Mouse (Mus musculus) T-helper 17 cell (primary cell): ENCODE results near the gene Alas2.

Experiments used
- in situ Hi-C, 2 experiments: fragments of 300-600 bp; cut with MboI, MseI; formaldehyde crosslinking; loops; 1 replicate in 1 of 2; 2 replicates in 1 of 2; pipeline ENCODE4 v1.15.1; 2025; ENCODE audit warnings: high pct_unique_total_duplicates in 2 of 2

Gene Alas2

DNA sequence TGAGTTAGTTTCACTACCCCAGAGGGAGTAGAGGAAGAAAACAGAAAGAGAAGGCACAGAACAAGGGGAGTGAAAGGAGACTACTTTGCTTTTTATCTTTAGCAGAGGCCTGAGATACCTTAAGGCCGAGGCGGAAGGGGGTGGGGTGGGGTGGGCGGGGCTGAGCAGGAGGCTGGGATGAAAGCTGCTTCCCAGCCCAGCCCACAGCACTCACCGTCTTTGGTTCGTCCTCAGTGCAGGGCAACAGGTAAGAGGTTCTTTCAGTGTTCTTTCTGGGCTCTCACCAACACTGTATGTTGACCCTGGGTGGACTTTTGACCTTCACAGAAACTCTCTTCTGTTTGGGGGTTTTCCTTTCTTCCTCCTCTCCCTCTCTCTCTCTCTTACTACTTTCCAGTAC, at the start of gene Alas2:
Alas2 (plus strand) TSS at position 137 of the 400 bp plus-strand sequence.
- in situ Hi-C loops, result no loop called here

DNA sequence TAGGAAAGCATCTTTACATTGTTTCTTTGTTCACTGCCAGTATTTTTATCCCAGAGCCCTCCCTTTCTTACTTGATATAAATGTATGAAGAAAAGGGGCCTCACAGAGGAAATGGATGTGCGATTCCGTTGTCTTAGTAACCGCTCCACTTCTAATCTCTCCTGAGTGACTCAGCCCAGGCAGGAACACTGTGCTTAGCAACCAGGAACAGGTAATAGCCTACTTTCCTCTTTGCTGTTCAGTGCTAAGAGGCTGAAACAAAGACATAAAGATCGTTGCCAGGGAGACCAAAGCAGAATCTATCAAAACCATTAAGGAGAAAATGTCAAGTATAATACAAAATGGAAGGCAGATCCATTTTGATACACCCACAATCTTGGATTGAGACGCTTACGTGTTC, 38.5 kb upstream of the Alas2 start:
- in situ Hi-C loops, result loop anchor here (5.0 to 25.0 kb wide), 3 partner anchors 49 to 1636 kb away; partner anchors contain the start of gene Iqsec2 (in 1 of the 2)

DNA sequence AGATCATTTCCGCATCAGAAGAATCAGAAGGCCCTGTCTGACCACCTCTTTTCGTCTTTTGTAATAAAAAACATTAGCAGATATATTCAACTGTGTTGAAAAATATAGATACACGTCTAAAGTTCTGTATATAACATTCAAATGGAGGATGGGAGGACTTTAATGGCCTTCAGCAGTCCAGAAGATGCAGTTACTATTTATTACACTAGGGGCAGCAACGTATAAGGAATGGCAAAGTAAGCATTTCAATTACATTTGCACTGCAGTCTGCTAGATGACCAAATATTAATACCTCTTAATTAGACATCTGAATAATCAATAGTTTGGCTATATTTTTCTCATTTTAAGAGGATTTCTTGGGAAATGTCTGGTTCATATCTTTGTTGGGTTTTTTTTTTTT, 36.5 kb upstream of the Alas2 start:
- in situ Hi-C loops, result loop anchor here (10.0 to 25.0 kb wide), 2 partner anchors 154 to 452 kb away; no protein-coding TSS in a partner anchor

DNA sequence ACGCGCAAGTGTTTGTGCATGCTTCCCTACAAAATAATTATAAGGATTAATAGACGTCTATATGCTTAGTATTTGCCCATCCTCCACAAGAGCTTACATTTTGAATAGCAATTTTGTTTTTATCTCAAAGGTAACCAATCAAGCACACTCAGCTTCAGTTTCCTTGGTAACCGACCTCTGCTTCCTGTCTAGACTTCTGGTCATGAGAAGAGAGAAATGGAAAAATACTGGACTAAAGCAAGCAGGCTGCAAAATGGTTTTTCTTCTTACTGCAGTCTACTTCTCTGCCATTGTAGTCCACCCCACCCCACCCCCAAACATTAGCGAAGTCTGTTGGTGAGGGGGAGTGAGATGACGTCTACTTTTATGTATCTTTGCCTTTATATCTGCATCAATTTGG, 35.9 kb upstream of the Alas2 start:
- in situ Hi-C loops, result loop anchor here (10.0 to 25.0 kb wide), 2 partner anchors 154 to 451 kb away; no protein-coding TSS in a partner anchor

DNA sequence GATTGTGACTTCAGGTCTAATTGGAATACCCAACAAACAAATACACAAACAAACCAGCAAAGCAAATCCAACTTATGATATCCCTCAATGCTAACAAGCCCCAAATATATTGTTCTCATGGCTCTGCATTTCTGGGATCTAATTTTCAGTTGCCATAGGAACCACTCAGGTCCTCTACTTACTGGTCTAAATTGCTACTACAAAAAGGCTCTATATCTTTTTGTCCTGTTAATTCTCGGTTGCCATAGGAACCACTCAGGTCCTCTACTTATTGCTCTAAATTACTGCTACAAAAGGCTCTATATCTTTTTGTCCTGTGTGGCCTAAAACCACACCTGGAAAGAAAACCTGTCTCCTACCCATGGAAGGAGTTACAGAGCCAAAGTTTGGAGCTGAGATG, 33.0 kb upstream of the Alas2 start:
- in situ Hi-C loops, result loop anchor here (10.0 to 25.0 kb wide), 2 partner anchors 151 to 448 kb away; no protein-coding TSS in a partner anchor

DNA sequence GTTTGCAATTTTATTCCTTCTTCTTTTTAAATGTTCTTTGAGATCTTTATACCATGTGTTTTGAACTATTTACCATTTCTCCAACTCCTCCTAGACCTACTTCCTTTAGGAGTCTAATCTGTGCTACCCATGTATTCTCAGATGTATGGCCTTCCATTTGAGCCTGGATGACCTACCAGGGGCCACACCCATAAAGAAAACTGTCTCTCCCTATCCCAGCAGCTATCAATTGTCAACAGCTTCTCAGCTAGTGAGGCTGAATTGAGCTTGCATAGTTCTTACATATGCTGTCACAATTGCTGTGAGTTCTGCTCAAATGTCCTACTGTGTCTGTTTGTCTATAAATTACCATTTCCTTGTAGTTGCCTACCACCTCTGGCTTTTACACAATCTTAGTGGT, 31.2 kb upstream of the Alas2 start:
- in situ Hi-C loops, result loop anchor here (10.0 to 25.0 kb wide), 2 partner anchors 149 to 446 kb away; no protein-coding TSS in a partner anchor

DNA sequence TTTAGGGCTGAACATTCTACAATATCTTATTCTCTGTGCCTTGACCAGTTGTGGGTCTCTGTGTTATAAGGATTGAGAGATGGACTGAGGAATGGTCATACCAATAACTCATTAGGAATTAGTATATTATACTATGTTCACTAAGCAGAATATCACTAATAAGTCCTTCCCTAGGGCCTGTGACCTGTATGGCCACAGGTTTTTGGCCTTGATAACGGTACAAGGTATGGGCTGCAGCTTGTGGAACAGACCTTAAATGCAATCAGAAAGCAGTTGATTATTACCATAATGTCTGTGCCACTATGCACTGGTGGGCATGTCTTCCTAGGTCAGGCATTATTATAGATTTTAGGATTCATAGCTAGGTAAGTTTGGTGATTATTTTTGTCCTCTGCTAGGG, 30.7 kb upstream of the Alas2 start:
- in situ Hi-C loops, result loop anchor here (10.0 to 25.0 kb wide), 2 partner anchors 148 to 446 kb away; no protein-coding TSS in a partner anchor

DNA sequence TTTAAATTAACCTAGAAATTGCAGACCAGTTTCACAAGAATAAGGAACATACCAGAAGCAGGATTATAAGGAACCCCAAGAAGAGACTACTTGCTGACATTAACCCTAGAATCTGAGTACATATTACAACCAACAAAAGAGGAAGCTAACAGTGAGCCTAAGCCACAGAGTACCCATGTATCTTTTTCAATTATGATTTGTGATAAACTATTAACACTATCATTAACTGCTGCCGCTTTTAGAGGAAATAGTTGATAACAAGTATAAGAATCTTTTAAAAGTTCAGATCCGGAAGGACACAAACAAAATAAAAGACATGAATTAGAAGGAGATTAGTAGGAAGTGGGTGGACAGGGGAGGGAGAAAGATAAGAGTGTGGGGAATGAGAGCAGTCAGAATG, 7.1 kb upstream of the Alas2 start:
- in situ Hi-C loops, result no loop called here

DNA sequence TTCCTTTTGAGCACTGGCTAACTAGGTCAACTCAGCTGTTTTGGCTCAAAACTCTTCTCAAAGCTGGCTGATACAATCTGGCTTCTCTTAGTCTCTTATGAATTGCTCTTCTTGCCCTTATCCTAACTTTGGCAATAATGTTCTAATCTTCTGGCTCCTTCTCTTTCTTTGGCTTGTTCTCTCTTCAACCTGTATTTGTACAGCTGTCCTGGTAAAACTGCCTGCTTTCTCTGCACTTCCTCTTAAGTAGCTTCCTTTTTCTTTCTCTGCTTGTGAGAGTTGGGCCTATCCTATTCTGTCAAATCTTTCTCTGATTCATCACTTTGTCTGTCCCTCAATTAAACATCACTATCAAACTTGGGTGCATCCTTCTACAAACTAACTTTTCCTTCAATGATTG, 5.5 kb upstream of the Alas2 start:
- in situ Hi-C loops, result no loop called here

DNA sequence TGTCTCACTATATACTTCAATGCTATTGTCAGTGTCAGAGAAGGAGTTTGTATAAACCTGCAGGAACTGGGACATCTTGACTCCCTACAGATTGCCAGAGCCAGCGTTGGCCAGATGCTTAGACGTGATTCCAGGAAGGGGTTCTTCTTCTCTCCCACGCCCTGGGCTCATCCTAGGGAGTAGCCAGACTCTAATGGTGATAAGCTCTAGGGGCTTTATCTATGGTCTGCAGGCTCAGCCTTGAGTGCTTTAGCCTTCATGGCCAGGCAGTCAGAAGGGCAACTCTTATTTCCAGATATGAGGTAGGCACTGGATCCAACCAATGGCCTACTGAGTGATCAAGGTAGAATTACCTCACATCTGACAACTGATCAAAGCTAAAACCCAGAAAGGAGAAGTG, 2.5 kb downstream of the Alas2 start:
- in situ Hi-C loops, result no loop called here

DNA sequence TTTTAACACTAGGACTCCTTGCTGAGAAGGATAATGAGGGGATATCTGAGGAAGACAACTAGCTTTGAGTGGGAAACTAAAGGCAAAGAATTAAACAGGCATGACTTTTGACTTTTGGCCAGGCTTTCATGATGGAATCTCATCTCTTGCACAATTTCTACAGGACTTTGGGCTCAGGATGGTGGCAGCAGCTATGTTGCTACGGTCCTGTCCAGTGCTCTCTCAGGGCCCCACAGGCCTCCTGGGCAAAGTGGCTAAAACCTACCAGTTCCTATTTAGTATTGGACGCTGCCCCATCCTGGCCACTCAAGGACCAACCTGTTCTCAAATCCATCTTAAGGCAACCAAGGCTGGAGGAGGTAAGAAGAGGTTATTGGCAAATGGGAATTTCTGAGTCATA, 4.8 kb downstream of the Alas2 start:
- in situ Hi-C loops, result no loop called here

DNA sequence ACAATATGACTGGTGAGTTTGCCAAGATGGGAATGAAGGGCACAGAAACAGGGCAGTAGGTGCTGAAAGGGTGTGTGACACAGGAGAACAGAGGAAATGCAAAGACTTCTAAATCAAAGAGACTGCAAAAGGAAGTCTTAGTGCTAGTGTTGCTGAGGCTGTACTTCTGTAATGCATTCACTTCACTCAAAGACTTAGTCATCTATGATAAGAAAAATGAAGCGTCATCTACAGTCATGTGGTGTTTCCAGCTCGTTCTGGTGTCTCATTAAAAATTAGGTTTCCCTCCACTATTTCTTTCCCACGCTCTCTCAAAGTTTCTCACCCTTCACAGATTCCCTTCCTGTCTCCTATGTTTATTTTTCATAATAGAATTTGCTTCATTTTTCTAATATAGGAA, 6.9 kb downstream of the Alas2 start:
- in situ Hi-C loops, result no loop called here

DNA sequence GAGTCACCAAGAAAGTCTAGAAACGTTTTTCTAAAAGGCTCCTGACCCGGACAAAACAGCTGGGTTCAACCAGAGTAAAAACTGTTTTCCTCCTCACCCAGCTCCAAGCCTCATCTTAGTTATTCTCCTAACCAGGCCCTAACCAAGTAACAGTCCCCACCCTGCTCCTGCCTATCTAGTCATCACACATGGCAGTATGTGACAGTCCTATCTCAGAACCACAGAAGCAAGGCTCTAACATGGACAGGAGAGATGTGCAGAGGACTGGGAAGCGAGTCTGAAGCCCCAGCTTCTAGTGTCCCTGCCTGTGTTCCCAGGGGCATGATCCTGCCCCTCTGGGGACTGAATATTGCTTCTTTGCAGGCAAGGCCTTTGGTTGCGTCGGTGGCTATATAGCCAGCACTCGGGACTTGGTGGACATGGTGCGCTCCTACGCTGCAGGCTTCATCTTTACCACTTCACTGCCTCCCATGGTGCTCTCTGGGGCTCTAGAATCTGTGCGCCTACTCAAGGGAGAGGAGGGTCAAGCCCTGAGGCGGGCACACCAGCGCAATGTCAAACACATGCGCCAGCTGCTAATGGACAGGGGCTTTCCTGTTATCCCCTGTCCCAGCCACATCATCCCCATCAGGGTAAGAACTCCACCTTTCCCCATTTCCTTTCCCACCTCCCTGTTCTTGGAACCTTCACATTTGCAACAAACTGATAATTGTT, 17.6 kb downstream of the Alas2 start:
- in situ Hi-C loops, result loop anchor here in 1 of 2 experiments (10.0 kb wide), 1 partner anchor 1260 kb away; no protein-coding TSS in a partner anchor

DNA sequence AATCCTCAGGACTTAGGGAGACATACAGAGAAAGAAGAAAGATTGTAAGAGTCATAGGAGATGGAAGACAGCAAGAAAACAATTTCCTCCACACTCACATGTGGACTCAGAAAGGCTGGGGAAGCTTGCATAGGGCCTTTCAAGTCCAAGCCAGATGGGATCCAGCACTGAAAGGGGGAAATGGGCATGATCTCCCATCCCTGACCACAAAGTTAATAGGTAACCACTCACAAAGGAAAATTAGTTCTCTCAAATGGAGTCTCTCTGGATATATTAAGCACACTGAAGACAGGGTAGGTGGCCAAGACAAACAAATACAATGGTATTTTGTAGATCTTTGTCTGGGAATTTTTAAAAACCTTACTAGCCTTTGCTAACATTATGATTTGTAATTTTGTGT, 34.7 kb downstream of the Alas2 start:
- in situ Hi-C loops, result no loop called here

DNA sequence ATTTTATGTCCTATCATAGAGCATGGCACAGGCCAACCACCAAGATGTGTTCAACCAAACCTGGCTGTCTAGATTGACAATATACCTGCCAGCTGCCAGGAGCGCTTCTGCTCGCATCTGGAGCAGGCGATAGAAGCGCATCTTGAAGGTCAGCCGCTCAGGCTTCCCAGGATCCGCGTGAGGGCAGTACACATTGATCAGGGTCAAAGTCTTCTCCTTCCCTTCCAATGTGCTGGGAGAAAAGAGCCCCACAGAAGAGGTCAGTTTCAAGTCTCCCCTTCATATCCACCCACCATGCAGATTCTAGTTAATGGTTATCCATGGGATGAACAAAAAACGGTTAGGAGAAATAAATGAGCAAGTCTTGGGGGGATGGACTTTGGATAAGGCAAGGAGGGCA, 37.9 kb downstream of the Alas2 start:
- in situ Hi-C loops, result no loop called here

DNA sequence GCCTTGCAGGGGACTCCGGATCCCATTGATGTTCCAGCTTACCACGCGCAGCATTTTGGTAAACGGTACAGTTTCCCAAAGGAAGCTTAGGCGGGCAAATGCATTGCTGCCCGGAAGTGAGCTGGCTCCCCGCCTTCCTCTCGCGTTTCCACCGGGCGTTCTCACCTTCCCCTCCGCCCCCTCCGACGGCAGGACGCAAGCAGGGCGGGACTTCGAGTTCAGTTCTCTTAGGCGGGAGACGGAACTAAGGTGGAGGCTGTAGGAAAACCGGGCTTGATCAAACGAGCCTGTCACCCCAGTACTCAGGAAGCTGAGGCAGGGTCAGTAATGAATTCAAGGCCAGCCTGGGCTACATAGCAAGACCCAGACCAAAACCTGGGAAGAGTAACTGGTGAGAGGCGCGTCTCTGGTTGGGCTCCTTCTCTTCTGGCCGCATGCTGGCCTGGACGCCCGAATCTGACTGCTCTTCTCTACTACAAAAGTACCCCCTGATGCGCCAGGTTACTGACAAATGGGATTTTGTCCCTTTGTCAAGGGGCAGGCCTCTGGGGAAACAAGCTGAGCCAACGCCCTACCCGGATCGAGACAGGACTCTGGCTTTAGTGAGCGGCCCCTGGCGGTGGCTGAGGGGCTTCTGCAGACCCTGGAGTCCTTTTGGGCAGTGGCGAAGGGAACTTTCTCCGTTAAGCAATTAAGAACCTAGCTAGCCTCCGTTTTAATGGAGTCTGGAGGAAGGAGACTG, 41.0 kb downstream of the Alas2 start, which contains the start of gene Pfkfb1:
Pfkfb1 (plus strand) TSS at position 207 of the 742 bp plus-strand sequence.
- in situ Hi-C loops, result no loop called here

DNA sequence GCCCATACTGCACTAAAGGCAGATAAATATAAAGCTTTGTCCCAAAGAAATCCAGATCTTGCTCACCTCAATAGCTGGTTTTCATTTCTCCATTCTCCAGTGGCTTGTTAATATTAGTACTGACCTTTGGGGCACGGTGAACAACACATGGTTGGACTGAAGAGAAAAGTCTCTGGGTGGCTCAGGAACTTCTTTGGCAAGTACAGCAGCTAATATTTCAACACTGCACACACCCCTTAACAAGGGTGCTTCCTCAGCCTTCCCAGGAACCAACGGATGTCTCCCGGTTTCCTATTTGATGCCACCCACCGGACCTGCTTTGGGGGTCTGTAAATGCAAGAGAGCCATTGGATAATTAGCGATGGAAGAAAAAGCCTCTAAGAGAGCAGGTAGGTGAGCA, 42.5 kb downstream of the Alas2 start, which contains the start of gene Apex2:
Apex2 (minus strand) TSS at position 173 of the 400 bp plus-strand sequence.
- in situ Hi-C loops, result no loop called here

DNA sequence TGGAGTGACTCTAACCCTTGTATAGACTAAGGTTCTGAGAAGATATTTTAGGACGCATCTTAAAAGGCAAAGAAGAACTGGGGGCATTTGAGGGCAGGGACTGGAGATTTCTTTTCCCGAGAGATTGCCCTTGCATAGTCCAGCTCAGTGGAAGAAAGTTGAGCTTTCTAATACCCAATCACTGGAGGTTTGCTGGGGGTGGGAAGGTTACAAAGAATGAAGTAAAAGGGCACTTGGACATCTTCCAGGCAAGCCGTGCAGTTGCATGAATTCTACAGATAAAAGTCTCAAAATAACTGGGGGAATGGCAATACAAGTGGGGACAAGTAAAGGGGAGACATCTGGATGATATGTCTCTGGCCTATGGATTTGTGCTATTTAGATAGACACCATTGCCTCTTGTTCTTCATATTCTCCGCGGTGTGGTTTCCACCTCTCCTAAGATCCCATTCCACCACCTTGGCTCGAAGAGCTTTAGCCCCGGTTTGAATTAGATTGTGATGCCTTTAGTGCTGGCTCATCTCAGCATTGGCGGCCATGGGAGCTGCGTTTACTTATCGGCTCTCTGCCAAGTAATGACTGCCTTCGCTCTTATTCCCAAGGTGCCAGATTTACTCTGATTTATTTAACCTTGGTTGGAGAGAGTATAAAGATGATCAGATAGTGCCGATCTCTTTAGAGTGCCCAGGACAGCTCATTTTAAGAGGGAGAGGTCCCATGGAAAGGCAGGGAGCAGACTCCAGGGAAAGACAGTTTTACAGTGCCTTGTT, 46.3 kb downstream of the Alas2 start:
- in situ Hi-C loops, result no loop called here

DNA sequence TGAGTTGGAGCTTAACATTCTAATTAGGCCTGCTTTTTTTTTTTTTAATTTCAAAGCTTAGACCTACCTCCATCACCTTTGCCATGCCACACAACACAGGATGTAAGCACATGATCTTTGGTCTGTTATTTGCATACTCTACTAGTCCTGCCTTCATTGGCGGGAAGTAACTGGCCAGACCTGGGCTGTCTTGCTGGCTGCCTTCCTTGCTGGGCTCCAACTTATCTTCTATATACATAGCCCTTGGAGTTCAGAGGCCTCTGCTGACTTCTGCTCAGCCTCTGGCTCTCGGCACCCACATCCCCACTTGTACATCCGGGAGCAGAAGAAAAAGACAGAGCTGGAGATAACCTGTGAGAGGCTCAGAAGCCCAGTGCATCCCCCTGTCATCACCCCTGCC, 47.0 kb downstream of the Alas2 start:
- in situ Hi-C loops, result no loop called here

DNA sequence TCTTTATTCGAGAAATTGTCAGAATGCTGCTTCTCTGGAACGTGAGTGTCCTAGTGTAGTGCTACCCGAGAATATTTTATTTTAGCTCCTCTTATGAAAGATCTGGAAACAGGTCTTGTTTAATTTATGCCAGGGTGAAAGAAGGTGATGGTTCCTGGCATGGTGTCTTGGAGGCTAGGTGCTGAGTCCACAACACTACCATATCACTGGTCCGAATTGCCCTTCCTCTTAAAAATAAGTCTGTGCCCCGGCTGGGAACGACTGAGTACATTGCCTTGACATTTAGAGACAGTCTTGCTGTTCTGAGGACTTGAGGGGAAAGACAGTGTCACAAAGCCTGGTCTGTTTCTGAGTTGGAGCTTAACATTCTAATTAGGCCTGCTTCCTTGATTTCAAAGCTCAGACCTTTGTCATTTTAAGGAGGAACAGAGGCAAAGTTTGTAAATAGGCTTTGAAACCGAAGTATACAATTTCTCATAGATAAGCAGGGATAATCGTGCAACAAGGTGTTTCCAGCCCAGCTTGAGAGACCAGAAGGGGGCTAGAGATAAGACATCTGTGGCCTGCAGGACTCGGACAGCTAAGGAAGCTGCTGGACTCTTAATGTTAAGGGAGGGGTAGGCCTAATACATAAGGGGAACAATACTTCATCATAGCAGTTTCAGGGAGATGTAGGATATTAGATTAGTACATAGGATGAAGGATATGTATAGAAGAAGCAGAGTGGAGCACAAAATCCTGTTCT, 48.0 kb downstream of the Alas2 start:
- in situ Hi-C loops, result no loop called here

DNA sequence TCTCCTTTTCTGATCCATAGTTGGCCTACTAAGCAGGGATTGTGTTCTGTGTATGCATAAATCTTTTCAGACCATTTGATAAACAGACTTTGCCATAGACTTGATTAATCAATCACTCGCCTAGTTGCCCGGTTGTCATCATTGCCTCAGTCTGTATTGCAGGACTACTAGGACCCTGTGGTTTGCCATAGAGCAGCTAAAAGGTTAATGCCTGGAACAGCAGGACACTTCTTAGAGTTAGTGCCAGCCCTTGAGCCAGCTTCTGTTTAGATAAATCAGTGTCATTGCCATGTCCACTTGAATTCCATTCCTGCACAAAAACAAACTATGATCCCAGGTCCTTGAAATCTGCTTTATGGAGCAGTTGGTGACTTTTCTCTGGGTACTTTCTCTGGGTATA, 51.7 kb downstream of the Alas2 start:
- in situ Hi-C loops, result no loop called here
